Mouse (Mus musculus): ENCODE results near the gene Gm20809. TPM values are rescaled to one million over a fixed set of nuclear protein-coding genes. Genes with fewer than 3 reads are reported as not detected.

Gene Gm20809
- not detected in 2 replicates for polyA plus RNA-seq (2012; rRNA removed)

DNA sequence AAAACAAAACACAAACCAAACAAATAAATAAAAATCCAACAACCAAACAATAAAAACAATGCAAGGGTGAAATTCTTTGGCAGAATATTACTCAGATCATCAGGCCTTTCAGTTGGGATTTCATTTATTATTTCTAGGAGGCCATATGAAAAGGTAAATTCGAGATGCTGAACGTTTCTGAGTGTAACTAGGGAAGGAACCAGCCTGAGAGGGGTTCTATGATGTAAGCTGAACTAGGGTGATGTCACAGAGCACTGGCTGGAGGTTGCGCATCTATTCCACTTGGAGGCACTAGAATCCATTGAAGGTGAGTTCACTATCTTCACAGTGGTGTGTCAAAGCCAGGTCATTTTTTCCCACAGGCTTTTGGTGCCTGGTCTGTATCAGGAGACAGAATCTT is at the start of gene Gm20809:
Gene Gm20809, plus strand, starts transcription at position 301 of the 400 bp plus-strand sequence.

